Mouse (Mus musculus) forebrain, embryonic 16.5 days (tissue): Measurements from ENCODE around the gene Odf4. TPM values are rescaled to one million over a fixed set of nuclear protein-coding genes. Genes with fewer than 3 reads are reported as not detected.

ENCODE experiments used
- ATAC-seq: fragments of 200-750 bp; cut with Nextera tagmentation; 2 replicates; pipeline ENCODE4 v1.8.0; 2017; ENCODE audit warnings: mild to moderate bottlenecking, moderate library complexity
- H3K27ac ChIP-seq: fragments of 300-500 bp; sonication (generic); 2 replicates; pipeline ENCODE4 v1.5.1; 2014; ENCODE audit warnings: low read length, control low read depth
- H3K27me3 ChIP-seq: fragments of 300-500 bp; sonication (generic); replicated peaks from 2 replicates; pipeline ENCODE4 v1.6.1; 2014; ENCODE audit warnings: low read length; ENCODE audit not compliant: control insufficient read depth, insufficient read depth
- H3K36me3 ChIP-seq: fragments of 300-500 bp; sonication (generic); 2 replicates; pipeline ENCODE4 v1.6.1; 2014; ENCODE audit not compliant: control insufficient read depth, insufficient read depth
- H3K4me1 ChIP-seq: fragments of 300-500 bp; sonication (generic); replicated peaks from 2 replicates; pipeline ENCODE4 v1.6.1; 2014; ENCODE audit warnings: low read length; ENCODE audit not compliant: control insufficient read depth, insufficient read depth
- H3K4me2 ChIP-seq: fragments of 300-500 bp; sonication (generic); 2 replicates; pipeline ENCODE4 v1.6.1; 2014; ENCODE audit warnings: mild to moderate bottlenecking, low read length, control low read depth
- H3K4me3 ChIP-seq: fragments of 300-500 bp; sonication (generic); replicated peaks from 2 replicates; pipeline ENCODE4 v1.5.1; 2014; ENCODE audit warnings: mild to moderate bottlenecking, low read length, control low read depth
- H3K9ac ChIP-seq: fragments of 300-500 bp; sonication (generic); replicated peaks from 2 replicates; pipeline ENCODE4 v1.6.1; 2014; ENCODE audit warnings: low read depth, low read length, control low read depth
- H3K9me3 ChIP-seq: fragments of 300-500 bp; sonication (generic); 2 replicates; pipeline ENCODE4 v1.6.1; 2016; ENCODE audit warnings: low read length; ENCODE audit not compliant: control insufficient read depth
- WGBS: fragments of 180-500 bp; shearing (Covaris S2); extraction: QIAGEN DNeasy Blood & Tissue Kit; methylation state at CpG from one replicate; pipeline ENCODE4 v1.1.7; 2014; 5-methylcytosine and 5-hydroxymethylcytosine counted together
- polyA plus RNA-seq: library from polyadenylated mRNA; unstranded; fragments of >200 nt; fragmentation: Nextera tagmentation; extraction: Ambion mirVana; gene quantifications from 2 replicates; pipeline ENCODE4 v1.2.1, GENCODE M21; 2015

Odf4 gene
- polyA plus RNA-seq, 1 experiment from 2014 or later = 0.35 TPM

GRCm38 (mm10) chr11:68954408-68954807 lies 27.5 kb upstream of the Odf4 start:
- peak overlapping the region; percentile 55 for H3K9ac ChIP-seq
- H3K27me3 ChIP-seq = peaks cover 9% of the 10 kb centered on the region
- H3K4me2 ChIP-seq = peak overlapping the region; percentile 63
- no peak for ATAC-seq
- WGBS = 2% methylated on average over 17 of the region's 17 CpGs
- peak overlapping the region; percentile 45 for H3K4me3 ChIP-seq
- H3K36me3 ChIP-seq = no peaks in the 10 kb centered on the region
- H3K27ac ChIP-seq = no peak overlapping the region
- H3K4me1 ChIP-seq = peaks cover 11% of the 10 kb centered on the region; the same call in 1 of the 2 replicates
- no peaks in the 10 kb centered on the region for H3K9me3 ChIP-seq

- H3K36me3 ChIP-seq = no peaks in the 10 kb centered on the region
- H3K27ac ChIP-seq = no peak overlapping the region
- peaks cover 11% of the 10 kb centered on the region; the same call in 1 of the 2 replicates for H3K4me1 ChIP-seq
- peaks cover 9% of the 10 kb centered on the region for H3K27me3 ChIP-seq
- ATAC-seq = no peak
- no peaks in the 10 kb centered on the region for H3K9me3 ChIP-seq
- H3K9ac ChIP-seq = peak overlapping the region; percentile 55; the same call in 1 of the 2 replicates
- peak overlapping the region; percentile 63 for H3K4me2 ChIP-seq
- peak overlapping the region; percentile 45 for H3K4me3 ChIP-seq
- WGBS = 9% methylated on average over 13 of the region's 13 CpGs
Measured at GRCm38 (mm10) chr11:68953903-68954302, 27.0 kb upstream of the Odf4 start.

- ATAC-seq = peak; percentile 54
- WGBS = 2% methylated on average over 12 of the region's 12 CpGs
Measured at GRCm38 (mm10) chr11:68947542-68947993, 20.7 kb upstream of the Odf4 start.

GRCm38 (mm10) chr11:68946806-68947440 lies 20.0 kb upstream of the Odf4 start:
- 0 out of 2 replicates have a peak, but pooled peaks have one; percentile 36 for ATAC-seq
- Histone ChIP-seq H3K36me3 (no peaks in the 10 kb centered on the region), H3K27ac (no peak overlapping the region), H3K27me3 (no peaks in the 10 kb centered on the region; the same call in 1 of the 2 replicates), H3K9ac (peak overlapping the region; percentile 45; the same call in 1 of the 2 replicates), H3K4me2 (peak overlapping the region; percentile 45), H3K4me1 (no peaks in the 10 kb centered on the region), H3K9me3 (no peaks in the 10 kb centered on the region), H3K4me3 (peak overlapping the region; percentile 38)
- 12% methylated on average over 14 of the region's 16 CpGs for WGBS

More at GRCm38 (mm10) chr11:68947542-68947993, 20.7 kb upstream of the Odf4 start:
- H3K27me3 ChIP-seq = no peaks in the 10 kb centered on the region; the same call in 1 of the 2 replicates
- H3K4me3 ChIP-seq = peak overlapping the region; percentile 38
- peak overlapping the region; percentile 47 for H3K4me2 ChIP-seq
- no peaks in the 10 kb centered on the region for H3K4me1 ChIP-seq
- H3K9me3 ChIP-seq = no peaks in the 10 kb centered on the region
- no peaks in the 10 kb centered on the region for H3K36me3 ChIP-seq
- H3K27ac ChIP-seq = peak overlapping the region; percentile 67
- H3K9ac ChIP-seq = peak overlapping the region; percentile 54

- Histone ChIP-seq H3K27me3 (no peaks in the 10 kb centered on the region; the same call in 1 of the 2 replicates), H3K9ac (no peak overlapping the region), H3K27ac (no peak overlapping the region), H3K4me1 (no peaks in the 10 kb centered on the region), H3K4me2 (no peak overlapping the region), H3K36me3 (no peaks in the 10 kb centered on the region), H3K4me3 (no peak overlapping the region), H3K9me3 (no peaks in the 10 kb centered on the region)
- 88% methylated on average over 4 of the region's 4 CpGs for WGBS
- no peak for ATAC-seq
Measured at GRCm38 (mm10) chr11:68946001-68946400, 19.1 kb upstream of the Odf4 start.

- Histone ChIP-seq H3K27ac (no peak overlapping the region), H3K9me3 (no peaks in the 10 kb centered on the region), H3K27me3 (no peaks in the 10 kb centered on the region; the same call in 1 of the 2 replicates), H3K4me2 (no peak overlapping the region), H3K9ac (no peak overlapping the region), H3K36me3 (no peaks in the 10 kb centered on the region), H3K4me3 (no peak overlapping the region), H3K4me1 (peaks cover 4% of the 10 kb centered on the region)
- ATAC-seq = no peak
- WGBS = 74% methylated on average over 2 of the region's 2 CpGs
Measured at GRCm38 (mm10) chr11:68945245-68945644, 18.4 kb upstream of the Odf4 start.

- whole genome bisulfite sequencing = 87% methylated on average over 8 of the region's 8 CpGs
- H3K36me3 ChIP-seq = no peaks in the 10 kb centered on the region
- H3K4me3 ChIP-seq = no peak overlapping the region
- H3K9ac ChIP-seq = no peak overlapping the region
- H3K4me2 ChIP-seq = no peak overlapping the region
- H3K27me3 ChIP-seq = no peaks in the 10 kb centered on the region; the same call in 1 of the 2 replicates
- H3K4me1 ChIP-seq = peaks cover 9% of the 10 kb centered on the region
- ATAC-seq = no peak
- no peaks in the 10 kb centered on the region for H3K9me3 ChIP-seq
- no peak overlapping the region for H3K27ac ChIP-seq
Measured at GRCm38 (mm10) chr11:68942731-68943130, 15.8 kb upstream of the Odf4 start.

- Histone ChIP-seq H3K27me3 (no peaks in the 10 kb centered on the region), H3K4me3 (peak overlapping the region; percentile 46), H3K36me3 (no peaks in the 10 kb centered on the region), H3K27ac (no peak overlapping the region; the same call in 1 of the 2 replicates), H3K4me1 (peaks cover 9% of the 10 kb centered on the region), H3K4me2 (peak overlapping the region; percentile 70), H3K9ac (peak overlapping the region; percentile 59), H3K9me3 (no peaks in the 10 kb centered on the region)
- no peak for ATAC-seq
- 56% methylated on average over 4 of the region's 4 CpGs for WGBS
Measured at GRCm38 (mm10) chr11:68940516-68940915, 13.6 kb upstream of the Odf4 start.

- WGBS = under 1% methylated on average over 16 of the region's 16 CpGs
- peak overlapping the region; percentile 46 for H3K4me3 ChIP-seq
- no peaks in the 10 kb centered on the region for H3K36me3 ChIP-seq
- H3K4me1 ChIP-seq = peaks cover 9% of the 10 kb centered on the region
- H3K4me2 ChIP-seq = peak overlapping the region; percentile 70
- ATAC-seq = peak; percentile 100
- no peaks in the 10 kb centered on the region for H3K27me3 ChIP-seq
- H3K27ac ChIP-seq = peak overlapping the region; percentile 69
- peak overlapping the region; percentile 59 for H3K9ac ChIP-seq
- H3K9me3 ChIP-seq = no peaks in the 10 kb centered on the region
Measured at GRCm38 (mm10) chr11:68939451-68940304, 12.8 kb upstream of the Odf4 start.
